ENCODE assay signal across 12 mouse cellular contexts in genomic region chr4:138246756-138247665, GRCm38 (mm10). TPM values are rescaled to one million over a fixed set of nuclear protein-coding genes. Genes with fewer than 3 reads are reported as not detected.
DNase-seq lines count a peak whose midpoint lies in the region; ATAC-seq and TF ChIP-seq lines count a peak whose summit lies in the region.
"Had no signal": no experiment of that assay in that cellular context is flagged by ENCODE, and none has a peak within 500 bp of the region (broad histone marks: within the 10 kb centered on the region; RNA-seq: fewer than 3 reads in every experiment).

No protein-coding gene starts in this region.

- H3K4me3 ChIP-seq in hindbrain, embryonic 14.5 days (replicated peaks; ENCODE audit: low read length), result no peak overlapping the region
- H3K4me3 ChIP-seq in hindbrain, embryonic 16.5 days (ENCODE audit: low read length), result no peak overlapping the region
- H3K4me3 ChIP-seq in layer of hippocampus, adult 2 months, result peak overlapping the region; percentile 15; the same call in 1 of the 2 replicates
- H3K4me3 ChIP-seq in forebrain, embryonic 11.5 days (ENCODE audit: low read depth, low read length), result no peak overlapping the region
- H3K4me3 ChIP-seq: embryonic facial prominence, embryonic 13.5 days; heart, embryonic 15.5 days; neural tube, embryonic 12.5 days had no signal

- peaks cover 60% of the 10 kb centered on the region for H3K36me3 ChIP-seq in hindbrain, embryonic 14.5 days (replicated peaks; ENCODE audit: control insufficient read depth, insufficient read depth)
- peaks cover 19% of the 10 kb centered on the region for H3K36me3 ChIP-seq in hindbrain, embryonic 16.5 days (ENCODE audit: control insufficient read depth, insufficient read depth, low read length)
- peaks cover 8% of the 10 kb centered on the region for H3K36me3 ChIP-seq in forebrain, embryonic 11.5 days (ENCODE audit: control insufficient read depth, insufficient read depth, low read length)

- H3K27me3 ChIP-seq in hindbrain, embryonic 14.5 days (ENCODE audit: control insufficient read depth, insufficient read depth, low read length), result no peaks in the 10 kb centered on the region
- H3K27me3 ChIP-seq in hindbrain, embryonic 16.5 days (replicated peaks; ENCODE audit: control insufficient read depth, insufficient read depth, low read length), result no peaks in the 10 kb centered on the region
- H3K27me3 ChIP-seq in forebrain, embryonic 11.5 days (ENCODE audit: control insufficient read depth, insufficient read depth, low read length), result peaks cover 29% of the 10 kb centered on the region

- no peaks in the 10 kb centered on the region for H3K9me3 ChIP-seq in hindbrain, embryonic 14.5 days (ENCODE audit: control insufficient read depth, low read length)
- no peaks in the 10 kb centered on the region for H3K9me3 ChIP-seq in hindbrain, embryonic 16.5 days (ENCODE audit: control insufficient read depth, low read length)
- H3K9me3 ChIP-seq in forebrain, embryonic 11.5 days (ENCODE audit: control insufficient read depth, low read length), result no peaks in the 10 kb centered on the region
- H3K9me3 ChIP-seq: embryonic facial prominence, embryonic 13.5 days; heart, embryonic 15.5 days; neural tube, embryonic 12.5 days had no signal

- no peak overlapping the region for H3K9ac ChIP-seq in hindbrain, embryonic 14.5 days
- H3K9ac ChIP-seq in hindbrain, embryonic 16.5 days (ENCODE audit: low read depth, low read length), result no peak overlapping the region
- no peak overlapping the region for H3K9ac ChIP-seq in forebrain, embryonic 11.5 days (ENCODE audit: low read length)
- H3K9ac ChIP-seq: embryonic facial prominence, embryonic 13.5 days; heart, embryonic 15.5 days; lung, embryonic 14.5 days; neural tube, embryonic 12.5 days had no signal

- TF ChIP-seq CTCF in layer of hippocampus, adult 2 months (conservative IDR thresholded peaks at IDR 0.05), result no peak

- H3K4me1 ChIP-seq in hindbrain, embryonic 14.5 days (replicated peaks; ENCODE audit: control insufficient read depth, insufficient read depth, low read length), result peaks cover 11% of the 10 kb centered on the region; the same call in 1 of the 2 replicates
- peaks cover 18% of the 10 kb centered on the region for H3K4me1 ChIP-seq in hindbrain, embryonic 16.5 days (ENCODE audit: control insufficient read depth, insufficient read depth, low read depth, low read length)
- peaks cover 18% of the 10 kb centered on the region for H3K4me1 ChIP-seq in forebrain, embryonic 11.5 days (replicated peaks; ENCODE audit: control insufficient read depth, insufficient read depth, low read length)

- no peak for DNase-seq in hindbrain, embryonic 14.5 days (ENCODE audit: low spot score)
- DNase-seq in ZHBTc4 (ENCODE audit: low read depth, low spot score), result peak; percentile 16
- peak; percentile 72 to 86 for DNase-seq in layer of hippocampus, adult 2 months (ENCODE audit: low spot score in 2 of 2)
- DNase-seq in right cerebral cortex, adult 2 months (ENCODE audit: low spot score in 2 of 2), result peak; percentile 87
- no peak for DNase-seq in cerebellum, postnatal 4 days (ENCODE audit: low spot score in 2 of 2)
- no peak for DNase-seq in Muller cell, postnatal 12 days (ENCODE audit: inconsistent ontology term)
- no peak for DNase-seq in forebrain, embryonic 11.5 days (ENCODE audit: low spot score)
- DNase-seq: lung, embryonic 14.5 days had no signal

- WGBS in hindbrain, embryonic 14.5 days, result 55% methylated on average over 27 of the region's 27 CpGs
- 56% methylated on average over 27 of the region's 27 CpGs for WGBS in hindbrain, embryonic 16.5 days
- WGBS in forebrain, embryonic 11.5 days, result 79% methylated on average over 27 of the region's 27 CpGs

- H3K4me2 ChIP-seq in hindbrain, embryonic 14.5 days (replicated peaks), result no peak overlapping the region
- H3K4me2 ChIP-seq in hindbrain, embryonic 16.5 days (ENCODE audit: low read length), result no peak overlapping the region
- H3K4me2 ChIP-seq in forebrain, embryonic 11.5 days (ENCODE audit: low read depth, low read length, severe bottlenecking), result no peak overlapping the region
- H3K4me2 ChIP-seq: embryonic facial prominence, embryonic 13.5 days; heart, embryonic 15.5 days; lung, embryonic 14.5 days; neural tube, embryonic 12.5 days had no signal

- H3K27ac ChIP-seq in hindbrain, embryonic 14.5 days, result peak overlapping the region; percentile 29; the same call in 1 of the 2 replicates
- no peak overlapping the region for H3K27ac ChIP-seq in hindbrain, embryonic 16.5 days (ENCODE audit: low read depth, low read length)
- H3K27ac ChIP-seq in layer of hippocampus, adult 2 months, result peak overlapping the region; percentile 85
- no peak overlapping the region for H3K27ac ChIP-seq in forebrain, embryonic 11.5 days (ENCODE audit: low read depth, low read length)
- H3K27ac ChIP-seq: embryonic facial prominence, embryonic 13.5 days; heart, embryonic 15.5 days; neural tube, embryonic 12.5 days had no signal

- ATAC-seq in hindbrain, embryonic 14.5 days (ENCODE audit: low FRiP score), result no peak
- no peak for ATAC-seq in hindbrain, embryonic 16.5 days
- no peak for ATAC-seq in forebrain, embryonic 11.5 days (replicated peaks; ENCODE audit: low FRiP score)

RNA-seq across cellular contexts. Expression of gene Sh2d5, which starts 3.2 kb away (rescaled TPM):
- 12.0 and 13.1 TPM in 2 replicates for polyA plus RNA-seq in hindbrain, embryonic 14.5 days (2014; fragmentation: Nextera tagmentation; extraction: Ambion mirVana)
- 18.5 and 21.6 TPM in 2 replicates for polyA plus RNA-seq in hindbrain, embryonic 16.5 days (2015; fragmentation: Nextera tagmentation; extraction: Ambion mirVana)
- total RNA-seq in layer of hippocampus, adult 2 months (2021), result 10 to 100 TPM; 49.1 to 52.7 TPM
- 0.37 and 0.63 TPM in 2 replicates for polyA plus RNA-seq in forebrain, embryonic 11.5 days (2014; fragmentation: Nextera tagmentation; extraction: Ambion mirVana)

RNA-seq across cellular contexts. Expression of gene Kif17, which starts 3.2 kb away (rescaled TPM):
- polyA plus RNA-seq in hindbrain, embryonic 14.5 days (2014; fragmentation: Nextera tagmentation; extraction: Ambion mirVana), result 2.7 and 3.2 TPM in 2 replicates
- 4.2 and 4.5 TPM in 2 replicates for polyA plus RNA-seq in hindbrain, embryonic 16.5 days (2015; fragmentation: Nextera tagmentation; extraction: Ambion mirVana)
- total RNA-seq in layer of hippocampus, adult 2 months (2021), result 10 to 100 TPM; 22.0 to 22.3 TPM
- polyA plus RNA-seq in forebrain, embryonic 11.5 days (2014; fragmentation: Nextera tagmentation; extraction: Ambion mirVana), result 0.24 TPM in 1 of 2 replicates, not detected in the other

RNA-seq across cellular contexts. Expression of gene Hp1bp3, which starts 30.9 kb away (rescaled TPM):
- polyA plus RNA-seq in hindbrain, embryonic 14.5 days (2014; fragmentation: Nextera tagmentation; extraction: Ambion mirVana), result 195 and 200 TPM in 2 replicates
- polyA plus RNA-seq in hindbrain, embryonic 16.5 days (2015; fragmentation: Nextera tagmentation; extraction: Ambion mirVana), result 155 and 174 TPM in 2 replicates
- 100 to 1,000 TPM; 178 to 183 TPM for total RNA-seq in layer of hippocampus, adult 2 months (2021)
- 176 and 178 TPM in 2 replicates for polyA plus RNA-seq in forebrain, embryonic 11.5 days (2014; fragmentation: Nextera tagmentation; extraction: Ambion mirVana)

RNA-seq across cellular contexts. Expression of gene Ddost, which starts 57.5 kb away (rescaled TPM):
- polyA plus RNA-seq in hindbrain, embryonic 14.5 days (2014; fragmentation: Nextera tagmentation; extraction: Ambion mirVana), result 197 and 208 TPM in 2 replicates
- 232 and 238 TPM in 2 replicates for polyA plus RNA-seq in hindbrain, embryonic 16.5 days (2015; fragmentation: Nextera tagmentation; extraction: Ambion mirVana)
- total RNA-seq in layer of hippocampus, adult 2 months (2021), result 10 to 100 TPM; 93.1 to 93.5 TPM
- 200 and 227 TPM in 2 replicates for polyA plus RNA-seq in forebrain, embryonic 11.5 days (2014; fragmentation: Nextera tagmentation; extraction: Ambion mirVana)

Comparison
In these comparisons a context has a peak if more than half of its experiments do, and no peak if none do; other contexts are left out.
1. H3K27ac ChIP-seq: peak in hindbrain, embryonic 14.5 days (single experiment) and layer of hippocampus, adult 2 months (single experiment); none in hindbrain, embryonic 16.5 days (single experiment) and forebrain, embryonic 11.5 days (single experiment).
2. DNase-seq: peak in ZHBTc4 (single experiment), layer of hippocampus, adult 2 months (2 of 2) and right cerebral cortex, adult 2 months (2 of 2); none in hindbrain, embryonic 14.5 days (single experiment), cerebellum, postnatal 4 days (0 of 2), Muller cell, postnatal 12 days (single experiment) and forebrain, embryonic 11.5 days (single experiment).